Mouse (Mus musculus) gastrocnemius, adult 8-10 months (tissue): ENCODE measurements at regions not wholly inside any gene's neighbourhood (a gene's known extent, or its start where the extent isn't known, plus 50 kb on each side); places are given as distances from the start of the nearest gene placed in this dataset.

Experiments used
- DNase-seq, 2 experiments: peaks; one replicate each; pipeline ENCODE4 v3.0.0; 2022; ENCODE audit warnings: low spot score in 2 of 2

GRCm38 (mm10) chr5:133310979-133311890 is 768.1 kb upstream of the Auts2 start:
- DNase-seq = no peak

- no peak for DNase-seq
These were observed 724.7 kb upstream of the Auts2 start for GRCm38 (mm10) chr5:133267887-133268286.

DNA sequence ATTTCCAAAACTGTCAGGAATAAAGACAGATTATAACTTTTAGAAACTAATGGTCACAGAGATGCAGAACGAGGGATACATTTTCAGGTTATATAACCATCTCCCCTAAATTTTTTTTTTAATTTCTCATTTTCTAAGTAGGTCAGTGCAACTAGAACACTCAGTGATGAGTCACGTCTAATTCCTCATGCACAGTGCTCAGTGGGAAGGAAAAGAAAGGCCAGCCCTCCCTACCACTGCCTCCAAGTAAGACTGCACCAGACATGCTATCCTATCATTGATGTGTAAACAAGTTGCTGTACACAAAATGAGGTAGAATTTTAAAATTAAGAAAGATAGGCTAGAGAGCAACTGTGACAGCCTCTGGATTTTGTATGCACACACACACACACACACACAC is 724.2 kb upstream of the Auts2 start:
- DNase-seq = no peak

DNA sequence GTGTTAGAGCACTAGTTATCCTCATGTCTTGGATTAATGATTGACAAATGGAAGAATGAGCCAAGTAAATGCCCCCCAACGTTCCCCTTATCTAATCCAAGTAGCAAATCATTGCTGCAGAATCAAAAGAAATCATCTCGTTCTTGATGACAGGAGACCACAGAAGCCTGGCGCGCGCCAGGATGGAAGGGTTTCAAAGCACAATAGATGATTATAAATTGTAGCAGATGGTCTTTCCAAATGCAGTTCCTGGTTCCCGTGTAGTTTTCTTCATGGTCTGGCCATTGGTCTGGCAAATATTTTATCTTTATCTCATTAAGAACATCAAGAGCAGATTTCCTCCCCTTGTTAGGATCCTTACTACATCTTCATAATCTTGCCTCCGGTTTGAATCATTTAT is 721.8 kb upstream of the Auts2 start:
- DNase-seq = no peak

- no peak for DNase-seq
These were observed 675.7 kb upstream of the Auts2 start for GRCm38 (mm10) chr5:133218801-133219200.

- DNase-seq = no peak
These were observed 655.4 kb upstream of the Auts2 start for GRCm38 (mm10) chr5:133198546-133198945.

GRCm38 (mm10) chr5:133189798-133190571 is 646.8 kb upstream of the Auts2 start:
- no peak for DNase-seq

GRCm38 (mm10) chr5:133175636-133176035 is 632.5 kb upstream of the Auts2 start:
- no peak for DNase-seq

DNA sequence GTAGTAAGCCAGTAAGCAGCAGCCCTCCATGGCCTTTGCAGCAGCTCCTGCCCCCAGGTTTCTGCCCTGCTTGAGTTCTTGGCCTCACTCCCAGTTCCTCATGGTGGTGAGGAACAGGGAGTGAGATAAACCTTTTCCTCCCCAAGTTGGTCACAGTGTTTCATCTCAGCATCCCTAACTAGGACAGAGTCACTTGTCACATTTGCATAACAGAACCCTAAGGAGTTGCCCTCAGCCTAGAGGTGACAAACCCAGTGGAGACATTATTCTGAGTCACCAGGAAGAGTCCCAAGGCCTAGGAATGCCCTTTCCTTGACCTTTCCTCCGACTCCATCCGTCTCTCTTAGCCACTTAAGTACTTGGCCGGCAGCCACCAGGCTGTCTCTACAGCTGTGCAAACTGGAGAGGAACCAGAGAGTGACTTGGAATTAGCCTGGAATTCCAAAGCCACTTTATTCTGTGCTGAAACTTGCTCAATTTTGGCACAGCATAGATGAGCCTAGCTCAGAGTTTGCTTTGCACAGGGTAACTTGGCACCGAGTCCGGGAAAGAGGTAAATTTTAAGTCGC is 630.1 kb upstream of the Auts2 start:
- DNase-seq = peak; percentile 51 to 70

DNA sequence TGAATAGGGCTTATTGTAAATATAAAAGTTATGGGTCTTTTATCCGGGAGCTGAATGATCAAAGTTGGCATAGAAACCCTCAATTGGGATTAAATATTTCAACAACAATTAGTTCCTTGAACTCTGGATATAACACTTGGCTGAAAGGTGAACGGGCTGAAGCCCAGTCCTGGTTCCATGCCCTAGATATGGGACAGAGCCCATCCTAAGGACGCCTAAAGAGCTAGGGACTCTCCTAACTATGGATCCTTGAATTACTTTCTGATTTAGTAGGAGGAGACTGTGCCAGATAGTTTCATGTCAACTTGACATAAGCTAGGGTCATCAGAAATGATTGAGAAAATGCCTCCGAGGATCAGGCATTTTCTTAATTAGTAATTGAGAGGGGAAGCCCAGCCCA is 629.5 kb upstream of the Auts2 start:
- DNase-seq = no peak

DNA sequence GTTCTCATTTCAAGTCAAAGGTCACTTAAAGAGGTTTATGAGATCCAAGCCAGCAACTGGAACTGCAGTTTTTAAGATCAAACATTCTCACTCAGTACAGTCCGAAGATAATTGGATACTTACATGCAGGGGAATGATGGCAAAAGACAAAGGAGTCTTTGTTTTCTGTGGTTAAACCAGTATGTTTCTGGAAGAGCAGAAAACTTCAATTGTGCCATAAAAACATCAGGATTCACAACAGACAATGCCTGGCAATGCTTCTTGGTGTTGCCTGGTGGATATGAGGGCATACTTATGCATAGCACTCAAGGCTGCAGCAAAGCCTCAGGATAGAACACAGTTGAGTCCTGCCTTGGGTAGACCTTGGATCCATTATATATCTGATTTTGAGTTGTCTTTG is 628.1 kb upstream of the Auts2 start:
- no peak for DNase-seq

DNA sequence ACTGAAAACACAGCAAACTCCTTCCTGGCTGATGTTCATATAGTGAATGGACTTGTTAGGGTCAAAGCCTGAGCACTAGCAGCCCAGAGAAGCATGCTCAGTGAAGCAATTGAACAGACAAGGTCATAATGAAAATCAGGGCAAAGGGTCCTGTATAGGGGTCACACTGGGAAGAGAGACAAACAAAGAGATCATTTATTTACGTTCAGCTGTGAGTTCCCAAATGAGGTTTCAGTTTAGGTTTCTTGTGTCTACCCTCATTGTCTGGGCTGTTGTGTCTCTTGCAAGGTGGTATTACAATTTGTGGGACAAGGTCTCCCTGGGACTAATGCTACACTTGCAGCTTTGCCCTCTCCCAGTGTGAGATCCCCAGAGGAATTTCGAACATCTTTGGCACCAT is 624.4 kb upstream of the Auts2 start:
- no peak for DNase-seq

DNA sequence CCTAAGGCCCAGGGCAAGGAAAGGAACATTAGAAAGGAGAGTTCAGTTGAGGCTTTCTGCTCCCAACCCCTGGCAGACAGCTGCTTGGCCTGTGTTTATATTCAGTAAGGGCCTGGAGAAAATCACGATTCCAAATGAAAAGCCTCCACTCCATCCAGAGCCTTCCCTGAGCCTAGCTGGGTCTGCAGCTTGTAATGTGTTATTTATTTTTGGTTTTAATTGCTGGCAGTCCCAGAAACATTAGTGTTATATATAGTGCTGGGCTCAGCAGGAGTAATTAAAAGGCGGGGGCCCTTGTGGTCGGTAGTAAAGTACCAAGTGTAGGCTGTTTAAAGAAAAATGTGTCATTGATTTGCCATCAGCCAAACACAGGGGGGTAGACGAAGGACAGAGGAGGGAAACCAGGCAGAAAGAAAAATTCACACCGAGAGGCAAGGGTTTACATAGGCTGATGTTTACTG is 623.9 kb upstream of the Auts2 start:
- DNase-seq = no peak

DNA sequence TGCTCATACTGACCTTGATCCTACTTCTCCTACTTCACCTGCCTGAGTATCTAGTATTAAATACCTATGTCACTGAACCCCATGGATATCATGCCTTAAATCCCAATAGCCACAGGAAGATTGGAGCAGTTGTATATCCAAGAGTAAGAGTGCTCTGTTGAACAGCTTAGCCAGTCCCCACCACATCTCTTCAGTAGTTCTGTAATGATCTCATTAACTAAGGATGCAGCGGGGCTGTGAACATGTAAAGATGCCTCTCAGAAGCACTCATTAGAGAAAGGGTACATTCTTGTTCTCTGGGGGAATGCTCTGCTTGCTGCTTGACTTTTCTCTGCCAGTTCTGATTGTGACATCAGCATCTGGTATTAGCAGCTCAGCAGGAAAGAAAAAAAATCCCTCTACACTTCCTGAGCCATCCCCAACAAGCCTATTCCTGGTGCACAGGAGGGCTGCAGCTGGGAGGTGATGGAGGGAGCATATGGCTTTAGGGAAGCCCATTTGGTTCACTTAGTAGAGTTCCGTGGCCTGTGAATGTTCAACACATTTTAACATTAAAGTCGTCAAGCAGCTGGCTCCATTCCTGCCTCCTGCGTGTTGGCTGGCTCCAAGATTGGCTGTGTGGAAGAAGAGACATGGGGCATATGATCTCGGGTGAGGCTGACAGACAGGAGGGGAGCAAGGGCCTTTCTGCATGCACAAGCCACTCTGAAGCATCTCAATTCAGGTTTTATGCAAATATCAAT is 613.1 kb upstream of the Auts2 start:
- DNase-seq = no peak

DNA sequence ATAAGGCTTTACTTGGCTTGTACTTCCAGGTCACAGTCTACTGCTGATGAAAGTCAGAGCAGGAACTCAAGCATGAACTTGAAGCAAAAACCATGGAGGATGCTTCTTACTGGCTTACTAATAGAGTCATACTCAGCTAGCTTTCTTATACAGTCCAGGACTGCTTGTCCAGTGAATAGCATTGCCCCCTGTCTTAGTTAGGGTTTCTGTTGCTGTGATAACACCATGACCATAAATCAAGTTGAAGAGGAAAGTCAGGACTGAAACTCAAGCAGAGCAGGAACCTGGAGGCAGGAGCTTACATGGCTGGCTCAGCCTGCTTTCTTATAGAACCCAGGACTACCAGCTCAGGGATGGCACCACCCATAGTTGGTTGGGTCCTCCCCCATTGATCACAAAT is 602.9 kb upstream of the Auts2 start:
- no peak for DNase-seq

GRCm38 (mm10) chr5:133143679-133144078 is 600.5 kb upstream of the Auts2 start:
- DNase-seq = no peak

GRCm38 (mm10) chr5:133142401-133143115 is 599.4 kb upstream of the Auts2 start:
- no peak for DNase-seq

- DNase-seq = no peak
These were observed 587.9 kb upstream of the Auts2 start for GRCm38 (mm10) chr5:133131042-133131441.

- no peak for DNase-seq
These were observed 587.2 kb upstream of the Auts2 start for GRCm38 (mm10) chr5:133130316-133130715.

DNA sequence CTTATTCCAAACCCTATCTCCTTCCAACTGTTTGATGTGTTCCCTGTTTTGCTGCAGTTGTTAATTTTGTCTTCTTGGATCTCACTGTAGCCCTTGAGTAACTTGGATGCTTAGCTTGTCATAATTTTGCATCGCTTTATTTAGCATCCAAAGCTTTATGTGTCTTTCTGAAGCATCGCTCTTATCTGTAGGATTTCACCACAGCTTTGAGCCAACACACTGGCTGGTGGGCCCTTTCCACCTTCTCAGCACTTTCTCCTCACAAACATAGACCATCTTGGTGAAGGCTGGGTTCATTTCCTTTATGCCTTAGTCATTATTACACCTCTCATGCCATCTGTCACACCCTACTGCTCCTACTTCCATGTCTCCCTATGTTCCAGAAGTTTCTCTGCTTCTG is 581.1 kb upstream of the Auts2 start:
- no peak for DNase-seq

DNA sequence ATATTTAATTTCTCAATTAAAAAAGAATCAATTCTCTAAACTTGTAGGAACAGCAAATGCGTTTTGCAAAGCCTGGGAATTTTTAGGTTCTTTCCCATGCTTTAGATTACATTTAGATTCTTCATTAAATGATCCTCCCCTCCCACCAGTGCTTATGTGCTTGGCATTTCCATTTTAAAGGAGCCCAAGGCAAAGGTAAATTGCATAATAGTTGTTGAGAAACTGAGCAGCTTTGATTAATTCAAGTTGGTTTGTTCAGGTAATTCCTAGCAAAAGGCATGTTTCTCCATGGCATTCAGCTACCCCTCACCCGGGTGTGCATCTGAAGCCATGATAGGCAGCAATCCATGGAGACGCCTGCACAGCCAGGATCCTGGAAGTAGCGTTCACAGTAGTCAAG is 570.8 kb upstream of the Auts2 start:
- no peak for DNase-seq
